11 mouse cellular contexts compared by ENCODE assay signal in genomic region chr6:133986161-133986560, GRCm38 (mm10). TPM values are rescaled to one million over a fixed set of nuclear protein-coding genes. Genes with fewer than 3 reads are reported as not detected.
A peak's percentile ranks its signal among the peaks of the same experiment; 100 is the strongest.
DNase-seq lines count a peak whose midpoint lies in the region; ATAC-seq and TF ChIP-seq lines count a peak whose summit lies in the region.
"Had no signal": no experiment of that assay in that cellular context is flagged by ENCODE, and none has a peak within 500 bp of the region (broad histone marks: within the 10 kb centered on the region; RNA-seq: fewer than 3 reads in every experiment).

No protein-coding gene starts in this region.

- H3K4me2 ChIP-seq in kidney, embryonic 15.5 days: no peak overlapping the region
- H3K4me2 ChIP-seq in hindbrain, embryonic 12.5 days (replicated peaks): no peak overlapping the region
- H3K4me2 ChIP-seq: forebrain, embryonic 15.5 days had no signal

- H3K27ac ChIP-seq in kidney, adult 2 months (ENCODE audit: insufficient read depth, low read depth, low read length): no peak overlapping the region
- H3K27ac ChIP-seq in kidney, embryonic 15.5 days: no peak overlapping the region
- H3K27ac ChIP-seq in hindbrain, embryonic 12.5 days: no peak overlapping the region
- H3K27ac ChIP-seq: forebrain, embryonic 15.5 days had no signal

- DNase-seq in kidney, adult 2 months: peak; percentile 14
- peak; percentile 21 for DNase-seq in CD4-positive helper T cell, adult 2 months (ENCODE audit: low read depth, low spot score)
- DNase-seq in R1 (ENCODE audit: low read depth, low spot score): peak; percentile 19
- peak; percentile 9 to 49 for DNase-seq in kidney, postnatal 36 days
- DNase-seq in c-Kit-positive CD71-positive TER-119-positive erythroid progenitor cells, embryonic 14.5 days (ENCODE audit: low spot score): no peak
- DNase-seq: heart, postnatal 36 days had no signal

- no peak overlapping the region for H3K4me3 ChIP-seq in kidney, adult 2 months (ENCODE audit: insufficient read depth, low read depth, low read length)
- no peak overlapping the region for H3K4me3 ChIP-seq in kidney, embryonic 15.5 days (replicated peaks)
- H3K4me3 ChIP-seq in hindbrain, embryonic 12.5 days: no peak overlapping the region
- H3K4me3 ChIP-seq: forebrain, embryonic 15.5 days; myocyte had no signal

- no peak for ATAC-seq in kidney, embryonic 15.5 days (replicated peaks; ENCODE audit: low FRiP score)
- ATAC-seq in inflammation-experienced regulatory T-cells, adult 6 months: no peak
- ATAC-seq in hindbrain, embryonic 12.5 days (ENCODE audit: low FRiP score): no peak
- ATAC-seq: forebrain, embryonic 15.5 days had no signal

- H3K9me3 ChIP-seq in kidney, embryonic 15.5 days (replicated peaks): no peaks in the 10 kb centered on the region
- no peaks in the 10 kb centered on the region for H3K9me3 ChIP-seq in hindbrain, embryonic 12.5 days (replicated peaks)
- H3K9me3 ChIP-seq: forebrain, embryonic 15.5 days had no signal

- no peak for TF ChIP-seq POLR2A in kidney, adult 2 months (IDR thresholded peaks at IDR 0.05; ENCODE audit: low read depth, low read length)

- 78% methylated on average over 2 of the region's 2 CpGs for WGBS in kidney, adult 2 months
- WGBS in kidney, embryonic 15.5 days: 58% methylated on average over 2 of the region's 2 CpGs
- 62% methylated on average over 2 of the region's 2 CpGs for WGBS in hindbrain, embryonic 12.5 days

- no peaks in the 10 kb centered on the region for H3K36me3 ChIP-seq in kidney, adult 2 months (ENCODE audit: control insufficient read depth, insufficient read depth, low read length)
- H3K36me3 ChIP-seq in kidney, embryonic 15.5 days: no peaks in the 10 kb centered on the region
- H3K36me3 ChIP-seq in hindbrain, embryonic 12.5 days: no peaks in the 10 kb centered on the region
- H3K36me3 ChIP-seq: forebrain, embryonic 15.5 days had no signal

- no peak overlapping the region for H3K9ac ChIP-seq in kidney, embryonic 15.5 days
- H3K9ac ChIP-seq in hindbrain, embryonic 12.5 days: no peak overlapping the region
- H3K9ac ChIP-seq: forebrain, embryonic 15.5 days had no signal

- peak; percentile 40 for TF ChIP-seq CTCF in kidney, adult 2 months (conservative IDR thresholded peaks at IDR 0.05; ENCODE audit: insufficient read depth, insufficient read length, low read depth, low read length)

- no peaks in the 10 kb centered on the region for H3K4me1 ChIP-seq in kidney, adult 2 months (ENCODE audit: control insufficient read depth, insufficient read depth, low read length)
- H3K4me1 ChIP-seq in kidney, embryonic 15.5 days: peaks cover 26% of the 10 kb centered on the region
- H3K4me1 ChIP-seq in hindbrain, embryonic 12.5 days: peaks cover 11% of the 10 kb centered on the region

- H3K27me3 ChIP-seq in kidney, adult 2 months (replicated peaks; ENCODE audit: control insufficient read depth, insufficient read depth, low read length): no peaks in the 10 kb centered on the region
- no peaks in the 10 kb centered on the region for H3K27me3 ChIP-seq in kidney, embryonic 15.5 days
- no peaks in the 10 kb centered on the region for H3K27me3 ChIP-seq in hindbrain, embryonic 12.5 days
- H3K27me3 ChIP-seq: forebrain, embryonic 15.5 days had no signal

RNA-seq across cellular contexts. Expression of gene Etv6, which starts 49.3 kb away (rescaled TPM):
- polyA plus RNA-seq in kidney, adult 2 months (2012; rRNA removed): 16.3 and 22.6 TPM in 2 replicates
- 11.4 and 13.0 TPM in 2 replicates for polyA plus RNA-seq in kidney, embryonic 15.5 days (2015; fragmentation: Nextera tagmentation; extraction: Ambion mirVana)
- polyA plus RNA-seq in inflammation-experienced regulatory T-cells, adult 6 months (2017; shearing (Covaris generic)): 10 to 100 TPM; 10.0 to 16.8 (median 11.9) TPM
- 11.7 and 13.1 TPM in 2 replicates for polyA plus RNA-seq in hindbrain, embryonic 12.5 days (2016; fragmentation: Nextera tagmentation; extraction: Ambion mirVana)
